Mouse (Mus musculus) small intestine, adult 2 months (tissue): ENCODE measurements around the gene Bcas3.

ENCODE experiments used
- CTCF ChIP-seq: fragments of 200-500 bp; IDR thresholded peaks from 2 replicates; pipeline ENCODE4 v1.5.1; 2012; ENCODE audit warnings: low read depth, mild to moderate bottlenecking, control low read depth, inconsistent platforms, low read length, moderate library complexity, mixed read lengths; ENCODE audit not compliant: insufficient replicate concordance, insufficient read length; ENCODE audit errors: extremely low read depth
- POLR2A ChIP-seq: fragments of 200-500 bp; IDR thresholded peaks from 2 replicates; pipeline ENCODE4 v1.6.1; 2012; ENCODE audit warnings: low read depth, mild to moderate bottlenecking, control low read depth, inconsistent platforms, low read length, moderate library complexity

- TF ChIP-seq POLR2A: no peak
- no peak for TF ChIP-seq CTCF
Observed at GRCm38 (mm10) chr11:85713814-85714208, 360.8 kb downstream of the Bcas3 start.
